Mouse (Mus musculus): ENCODE results near the gene Creld2. TPM values are rescaled to one million over a fixed set of nuclear protein-coding genes. Genes with fewer than 3 reads are reported as not detected.
"Not testable (repeated sequence)": the region's sequence is repeated elsewhere in the genome, so short reads cannot be mapped to it uniquely, and the experiment has no call there.

Gene Creld2
- polyA plus RNA-seq (2016; fragmentation: Nextera tagmentation; extraction: Ambion mirVana) = 98.6 and 126 TPM in 2 replicates

DNA sequence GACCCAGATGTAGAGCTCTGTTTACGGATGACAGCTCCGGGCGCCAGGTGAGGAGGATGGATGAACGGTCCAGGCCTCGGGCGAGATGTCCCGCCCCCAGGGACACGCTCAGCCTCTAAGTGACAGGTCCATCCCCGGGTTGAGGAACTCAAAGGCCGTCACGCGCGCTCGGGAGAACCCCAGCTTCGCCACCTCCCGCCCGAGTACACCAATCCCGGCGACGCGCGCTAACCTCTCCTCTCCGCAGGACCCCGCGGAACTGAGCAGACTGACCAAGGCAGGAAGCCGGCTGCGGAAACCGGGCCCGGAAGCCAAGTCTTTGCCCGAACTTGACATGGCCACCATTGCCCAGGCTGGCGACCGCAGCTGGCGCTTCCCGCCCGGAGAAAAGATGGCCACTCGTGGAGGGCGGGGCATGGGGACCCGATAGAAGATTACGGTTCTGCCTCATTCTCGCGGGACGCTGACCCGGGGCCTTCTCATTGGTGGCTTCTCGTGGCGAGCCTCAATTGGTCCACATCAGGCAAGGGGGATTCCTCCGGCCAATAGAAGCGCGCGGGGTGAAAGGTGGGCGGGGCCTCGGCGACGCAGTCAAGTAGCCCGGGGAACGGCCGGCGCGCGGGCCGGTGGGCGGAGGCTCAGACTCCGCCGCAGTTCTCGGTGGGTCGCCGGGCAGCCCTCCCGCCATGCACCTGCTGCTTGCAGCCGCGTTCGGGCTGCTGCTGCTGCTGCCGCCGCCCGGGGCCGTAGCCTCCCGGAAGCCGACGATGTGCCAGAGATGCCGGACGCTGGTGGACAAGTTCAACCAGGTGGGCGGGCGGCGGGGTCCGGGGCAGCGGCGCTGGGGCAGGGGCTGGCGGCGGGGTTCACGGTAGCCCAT lies at the start of gene Creld2, which contains the start of gene Alg12:
Gene Creld2 (plus strand): TSS at position 621 of the 880 bp plus-strand sequence.
Gene Alg12 (minus strand): TSS at position 293 of the 880 bp plus-strand sequence.
- H3K4me1 ChIP-seq = peaks cover 28% of the 10 kb centered on the region
- no peaks in the 10 kb centered on the region for H3K27me3 ChIP-seq (ENCODE audit: insufficient read depth, poor library complexity, severe bottlenecking)
- H3K4me3 ChIP-seq = peak within 1 kb of the TSS; percentile 94
- H3K9me3 ChIP-seq = no peaks in the 10 kb centered on the region
- H3K36me3 ChIP-seq = peaks cover 65% of the 10 kb centered on the region
- under 1% methylated on average over 87 of the region's 88 CpGs for WGBS
- peak within 1 kb of the TSS; percentile 87 for H3K27ac ChIP-seq
- peak; percentile 100 for DNase-seq (ENCODE audit: low spot score)

DNA sequence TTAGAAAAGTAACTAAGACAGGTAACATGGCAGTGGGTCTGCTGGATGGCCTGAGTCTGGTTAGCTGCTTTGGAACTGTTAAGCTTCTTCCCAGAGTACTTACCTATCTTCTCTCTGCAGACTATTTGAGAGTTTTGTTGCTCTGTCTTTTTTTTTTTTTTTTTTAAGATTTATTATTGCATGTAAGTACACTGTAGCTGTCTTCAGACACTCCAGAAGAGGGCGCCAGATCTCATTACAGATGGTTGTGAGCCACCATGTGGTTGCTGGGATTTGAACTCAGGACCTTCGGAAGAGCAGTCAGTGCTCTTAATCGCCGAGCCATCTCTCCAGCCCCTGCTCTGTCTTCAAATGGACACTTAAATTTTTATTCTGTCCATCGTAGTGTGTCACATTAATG lies 44.8 kb upstream of the Creld2 start:
- not testable (repeated sequence) for DNase-seq (ENCODE audit: low spot score); H3K27ac ChIP-seq; H3K27me3 ChIP-seq (ENCODE audit: insufficient read depth, poor library complexity, severe bottlenecking); H3K9me3 ChIP-seq; H3K4me3 ChIP-seq; H3K4me1 ChIP-seq
- peaks cover 70% of the 10 kb centered on the region for H3K36me3 ChIP-seq
- WGBS = 84% methylated on average over 5 of the region's 5 CpGs

DNA sequence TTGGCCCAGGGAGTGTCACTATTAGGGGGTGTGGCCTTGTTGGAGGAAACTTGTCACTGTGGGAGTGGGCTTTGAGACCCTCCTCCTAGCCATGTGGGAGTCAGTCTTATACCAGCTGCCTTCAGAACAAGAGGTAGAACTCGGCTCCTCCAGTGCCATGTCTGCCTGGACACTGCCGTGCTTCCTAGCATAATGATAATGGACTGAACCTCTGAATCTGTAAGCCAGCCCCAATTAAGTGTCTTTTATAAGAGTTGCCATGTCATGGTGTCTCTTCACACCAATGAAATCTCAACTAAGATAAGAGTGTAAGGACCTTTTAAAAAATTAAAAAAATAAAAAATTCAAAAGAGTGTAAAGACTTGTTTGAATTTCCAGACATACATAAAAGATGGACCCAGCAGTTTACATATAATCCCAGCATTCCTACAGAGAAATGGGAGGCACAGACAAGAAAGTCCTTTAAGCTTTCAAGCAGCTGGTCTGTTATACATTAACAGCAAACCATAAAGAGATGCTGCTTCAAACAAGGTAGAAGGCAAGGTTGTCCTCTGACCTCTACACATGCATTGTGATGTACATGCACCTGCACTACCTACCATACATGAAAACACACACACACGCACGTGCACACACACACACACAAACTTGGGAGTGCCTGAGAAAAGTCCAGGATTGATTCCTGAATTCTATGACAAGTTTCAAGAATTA lies 27.2 kb upstream of the Creld2 start:
- WGBS = 77% methylated on average over 4 of the region's 4 CpGs

DNA sequence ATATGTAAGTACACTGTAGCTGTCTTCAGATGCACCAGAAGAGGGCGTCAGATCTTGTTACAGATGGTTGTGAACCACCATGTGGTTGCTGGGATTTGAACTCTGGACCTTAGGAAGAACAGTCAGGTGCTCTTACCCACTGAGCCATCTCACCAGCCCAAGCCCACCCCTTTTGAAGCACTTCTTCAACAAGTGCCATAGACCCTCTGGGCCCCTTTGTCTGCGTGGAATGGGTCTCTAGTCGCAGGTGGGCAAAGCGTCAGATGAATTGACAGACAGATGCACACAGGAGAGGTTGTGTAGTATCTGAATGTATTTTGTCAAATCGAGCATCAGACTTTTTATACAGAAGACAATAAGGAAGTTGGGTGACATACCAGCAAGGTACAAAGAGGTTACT lies 24.7 kb upstream of the Creld2 start:
- H3K9me3 ChIP-seq; H3K27ac ChIP-seq; DNase-seq (ENCODE audit: low spot score); H3K4me1 ChIP-seq; H3K27me3 ChIP-seq (ENCODE audit: insufficient read depth, poor library complexity, severe bottlenecking); H3K36me3 ChIP-seq; H3K4me3 ChIP-seq: not testable (repeated sequence)
- WGBS = 83% methylated on average over 5 of the region's 5 CpGs

More for the DNA sequence above, 27.2 kb upstream of the Creld2 start:
- H3K27ac ChIP-seq = no peak overlapping the region
- no peaks in the 10 kb centered on the region for H3K4me1 ChIP-seq
- H3K36me3 ChIP-seq = peaks cover 4% of the 10 kb centered on the region; the same call in 1 of the 2 replicates
- H3K4me3 ChIP-seq = no peak overlapping the region
- no peak for DNase-seq (ENCODE audit: low spot score)
- no peaks in the 10 kb centered on the region for H3K9me3 ChIP-seq
- no peaks in the 10 kb centered on the region for H3K27me3 ChIP-seq (ENCODE audit: insufficient read depth, poor library complexity, severe bottlenecking)

DNA sequence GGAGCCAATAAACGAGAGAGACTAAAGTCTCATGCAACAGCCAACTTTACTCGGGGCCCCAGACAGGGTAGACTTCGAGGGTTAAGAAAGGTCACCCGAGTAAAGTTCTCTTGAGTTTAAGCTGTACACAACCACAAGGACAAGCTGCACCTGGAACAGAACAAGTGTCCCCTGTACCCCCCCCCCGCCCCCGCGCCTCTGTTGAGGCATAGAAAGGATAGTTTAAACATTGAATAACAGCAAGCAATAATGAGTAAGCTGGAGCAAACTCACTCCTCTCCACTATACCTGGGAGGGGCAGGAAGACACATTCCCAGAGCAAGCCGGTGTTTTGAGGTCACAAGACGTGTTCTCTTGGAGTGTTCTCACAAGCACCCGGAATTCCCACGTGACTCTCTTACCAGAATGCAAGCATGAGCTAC lies 19.5 kb upstream of the Creld2 start:
- peak; percentile 47 for DNase-seq (ENCODE audit: low spot score)
- Histone ChIP-seq H3K27me3 (ENCODE audit: insufficient read depth, poor library complexity, severe bottlenecking) (no peaks in the 10 kb centered on the region), H3K9me3 (no peaks in the 10 kb centered on the region), H3K27ac (no peak overlapping the region), H3K4me3 (no peak overlapping the region), H3K4me1 (no peaks in the 10 kb centered on the region), H3K36me3 (peaks cover 9% of the 10 kb centered on the region)
- WGBS = 85% methylated on average over 11 of the region's 11 CpGs

DNA sequence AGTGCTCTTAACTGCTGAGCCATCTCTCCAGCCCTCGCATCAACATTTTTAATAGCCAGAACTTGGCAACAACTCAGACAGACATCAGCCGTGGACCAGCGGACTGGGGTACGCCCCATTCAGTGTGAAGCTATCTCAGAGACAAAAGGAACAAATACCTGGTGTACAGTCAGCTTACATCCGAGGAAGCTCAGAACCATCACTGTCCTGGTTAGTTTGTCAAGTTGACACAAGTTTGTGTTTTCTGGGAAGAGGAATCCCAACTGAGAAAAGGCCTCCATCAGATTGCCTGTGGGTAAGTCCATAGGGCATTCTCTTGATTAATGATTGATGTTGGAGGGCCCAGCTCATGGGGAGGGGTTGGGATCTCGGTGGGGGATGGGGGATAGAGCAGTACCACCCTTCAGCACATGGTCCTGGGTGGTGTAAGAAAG lies 18.5 kb upstream of the Creld2 start:
- DNase-seq (ENCODE audit: low spot score) = peak; percentile 63
- Histone ChIP-seq H3K9me3 (no peaks in the 10 kb centered on the region), H3K4me3 (no peak overlapping the region), H3K27ac (no peak overlapping the region), H3K27me3 (ENCODE audit: insufficient read depth, poor library complexity, severe bottlenecking) (no peaks in the 10 kb centered on the region), H3K4me1 (no peaks in the 10 kb centered on the region), H3K36me3 (peaks cover 18% of the 10 kb centered on the region)
- 76% methylated on average over 6 of the region's 6 CpGs for WGBS

DNA sequence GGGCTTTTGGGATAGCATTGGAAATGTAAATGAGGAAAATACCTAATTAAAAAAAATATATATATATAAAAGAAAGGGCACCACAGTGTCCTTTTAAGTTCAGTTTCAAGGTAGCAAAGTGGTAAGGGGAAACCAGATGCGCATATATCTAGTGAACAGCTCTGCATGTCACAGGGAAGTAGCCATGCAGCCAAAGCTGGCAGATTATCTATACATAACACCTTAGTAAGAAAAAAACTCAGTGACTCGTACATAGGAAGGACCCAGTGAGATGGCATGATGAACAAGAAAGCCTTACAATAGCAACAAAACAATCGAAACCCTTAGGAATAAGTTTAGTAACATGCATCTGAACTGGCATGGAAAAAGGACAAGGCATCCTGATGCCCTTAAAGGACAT lies 17.5 kb upstream of the Creld2 start:
- no peak for DNase-seq (ENCODE audit: low spot score)
- no peak overlapping the region for H3K4me3 ChIP-seq
- no peaks in the 10 kb centered on the region for H3K9me3 ChIP-seq
- 83% methylated on average over 3 of the region's 3 CpGs for WGBS
- no peaks in the 10 kb centered on the region for H3K4me1 ChIP-seq
- no peaks in the 10 kb centered on the region for H3K27me3 ChIP-seq (ENCODE audit: insufficient read depth, poor library complexity, severe bottlenecking)
- no peak overlapping the region for H3K27ac ChIP-seq
- peaks cover 26% of the 10 kb centered on the region for H3K36me3 ChIP-seq

DNA sequence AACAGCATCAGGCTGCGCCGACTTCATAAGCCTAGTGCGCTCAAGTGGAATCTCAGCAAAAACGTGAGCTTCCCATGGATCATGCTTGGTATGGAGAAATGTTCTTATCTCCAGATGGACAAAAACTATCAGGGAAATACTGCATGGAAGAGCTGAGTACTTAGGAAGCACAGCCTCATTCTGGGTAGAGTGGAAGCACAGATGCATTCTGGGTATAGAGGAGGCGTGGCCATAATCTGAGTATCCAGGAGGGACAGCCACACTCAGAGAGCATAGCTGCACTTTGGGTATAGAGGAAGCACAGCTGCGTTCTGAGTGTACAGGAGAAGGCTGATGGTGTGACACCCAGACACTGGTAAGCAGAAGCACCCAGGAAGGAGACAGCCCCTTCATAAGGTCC lies 17.1 kb upstream of the Creld2 start:
- Histone ChIP-seq H3K4me3 (no peak overlapping the region), H3K4me1 (no peaks in the 10 kb centered on the region), H3K9me3 (no peaks in the 10 kb centered on the region), H3K27ac (no peak overlapping the region), H3K36me3 (peaks cover 31% of the 10 kb centered on the region), H3K27me3 (ENCODE audit: insufficient read depth, poor library complexity, severe bottlenecking) (no peaks in the 10 kb centered on the region)
- peak; percentile 69 for DNase-seq (ENCODE audit: low spot score)
- WGBS = 87% methylated on average over 6 of the region's 6 CpGs

DNA sequence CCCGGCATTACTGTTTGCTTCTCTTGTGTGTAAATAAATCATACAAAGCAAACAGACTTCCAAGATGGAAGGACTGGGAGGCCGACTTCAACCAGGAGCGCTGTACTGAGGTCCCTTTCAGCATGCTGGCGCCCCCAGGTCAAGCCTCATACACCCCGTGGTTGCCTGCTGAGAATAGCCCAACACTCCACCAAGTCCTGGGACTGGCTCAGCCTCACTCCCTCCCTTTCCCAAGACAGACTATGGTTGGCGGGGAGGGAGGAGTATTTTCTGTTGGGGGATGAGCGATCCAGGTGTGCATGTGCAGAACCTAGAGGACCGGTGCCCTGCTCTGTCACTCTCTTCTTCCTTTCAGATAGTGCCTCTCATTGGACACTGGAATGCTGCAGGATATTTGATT lies 11.3 kb upstream of the Creld2 start:
- H3K36me3 ChIP-seq = peaks cover 77% of the 10 kb centered on the region
- WGBS = 82% methylated on average over 8 of the region's 8 CpGs
- H3K9me3 ChIP-seq = no peaks in the 10 kb centered on the region
- no peak overlapping the region for H3K4me3 ChIP-seq
- DNase-seq (ENCODE audit: low spot score) = peak; percentile 61
- no peaks in the 10 kb centered on the region for H3K4me1 ChIP-seq
- H3K27ac ChIP-seq = no peak overlapping the region
- H3K27me3 ChIP-seq (ENCODE audit: insufficient read depth, poor library complexity, severe bottlenecking) = no peaks in the 10 kb centered on the region

DNA sequence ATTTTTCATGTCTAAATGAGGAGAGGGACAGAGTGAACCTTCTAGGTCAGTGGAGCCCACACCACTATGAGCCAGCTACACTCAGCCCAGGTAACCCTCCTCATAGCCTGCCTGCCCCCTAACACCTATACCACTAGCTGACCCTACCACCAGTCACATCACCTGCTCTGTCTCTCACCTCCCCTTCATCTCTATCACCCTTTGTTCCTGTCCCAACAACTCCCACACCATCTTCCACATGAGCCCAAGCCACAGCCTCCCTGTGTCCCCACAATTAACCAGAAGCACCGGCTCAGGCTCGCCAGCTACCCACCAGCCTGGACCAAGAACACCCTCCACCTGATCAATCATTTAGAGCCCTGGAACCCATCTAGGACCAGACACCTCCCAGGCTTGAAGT lies 9.1 kb upstream of the Creld2 start:
- no peak overlapping the region for H3K4me3 ChIP-seq
- DNase-seq (ENCODE audit: low spot score) = peak; percentile 52
- no peaks in the 10 kb centered on the region for H3K9me3 ChIP-seq
- no peak overlapping the region for H3K27ac ChIP-seq
- H3K36me3 ChIP-seq = peaks cover 87% of the 10 kb centered on the region
- 86% methylated on average over 2 of the region's 2 CpGs for WGBS
- no peaks in the 10 kb centered on the region for H3K27me3 ChIP-seq (ENCODE audit: insufficient read depth, poor library complexity, severe bottlenecking)
- no peaks in the 10 kb centered on the region for H3K4me1 ChIP-seq

DNA sequence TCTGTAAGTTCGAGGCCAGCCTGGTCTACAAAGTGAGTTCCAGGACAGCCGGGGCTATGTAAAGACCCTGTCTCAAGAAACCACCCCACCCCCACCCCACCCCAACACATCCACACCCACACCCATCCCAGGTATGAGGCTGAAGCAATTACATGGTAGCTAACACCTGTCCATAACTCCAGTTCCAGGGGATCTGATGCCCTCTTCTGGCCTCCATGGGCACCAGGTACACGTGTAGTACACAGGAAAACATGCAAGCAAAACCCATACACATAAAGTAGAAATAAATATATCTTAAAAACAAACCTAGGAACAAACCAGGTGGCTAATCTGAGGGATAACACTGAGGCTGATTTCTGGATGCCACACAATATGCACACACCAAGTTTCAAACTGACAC lies 6.2 kb upstream of the Creld2 start:
- H3K36me3 ChIP-seq = peaks cover 80% of the 10 kb centered on the region
- peaks cover 2% of the 10 kb centered on the region; the same call in 1 of the 2 replicates for H3K4me1 ChIP-seq
- H3K27ac ChIP-seq = no peak overlapping the region
- H3K27me3 ChIP-seq (ENCODE audit: insufficient read depth, poor library complexity, severe bottlenecking) = no peaks in the 10 kb centered on the region
- H3K9me3 ChIP-seq = no peaks in the 10 kb centered on the region
- 86% methylated on average over 3 of the region's 3 CpGs for WGBS
- DNase-seq (ENCODE audit: low spot score) = peak; percentile 53
- H3K4me3 ChIP-seq = no peak overlapping the region

DNA sequence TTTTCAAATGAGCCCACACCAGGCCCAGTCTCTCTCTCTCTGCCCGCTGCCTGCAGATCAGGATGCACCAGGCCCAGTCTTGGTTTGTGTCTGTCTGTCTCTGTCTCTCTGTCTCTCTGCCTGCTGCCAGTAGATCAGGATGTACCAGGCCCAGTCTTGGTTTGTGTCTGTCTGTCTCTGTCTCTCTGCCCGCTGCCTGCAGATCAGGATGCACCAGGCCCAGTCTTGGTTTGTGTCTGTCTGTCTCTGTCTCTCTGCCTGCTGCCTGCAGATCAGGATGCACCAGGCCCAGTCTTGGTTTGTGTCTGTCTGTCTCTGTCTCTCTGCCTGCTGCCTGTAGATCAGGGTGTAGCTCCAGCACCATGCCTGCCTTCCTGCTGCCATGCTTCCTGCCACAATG lies 5.6 kb upstream of the Creld2 start:
- not testable (repeated sequence) for H3K27ac ChIP-seq; H3K4me1 ChIP-seq; H3K9me3 ChIP-seq; H3K27me3 ChIP-seq (ENCODE audit: insufficient read depth, poor library complexity, severe bottlenecking); H3K4me3 ChIP-seq; DNase-seq (ENCODE audit: low spot score)
- WGBS = 92% methylated on average over 2 of the region's 2 CpGs
- peaks cover 75% of the 10 kb centered on the region for H3K36me3 ChIP-seq

DNA sequence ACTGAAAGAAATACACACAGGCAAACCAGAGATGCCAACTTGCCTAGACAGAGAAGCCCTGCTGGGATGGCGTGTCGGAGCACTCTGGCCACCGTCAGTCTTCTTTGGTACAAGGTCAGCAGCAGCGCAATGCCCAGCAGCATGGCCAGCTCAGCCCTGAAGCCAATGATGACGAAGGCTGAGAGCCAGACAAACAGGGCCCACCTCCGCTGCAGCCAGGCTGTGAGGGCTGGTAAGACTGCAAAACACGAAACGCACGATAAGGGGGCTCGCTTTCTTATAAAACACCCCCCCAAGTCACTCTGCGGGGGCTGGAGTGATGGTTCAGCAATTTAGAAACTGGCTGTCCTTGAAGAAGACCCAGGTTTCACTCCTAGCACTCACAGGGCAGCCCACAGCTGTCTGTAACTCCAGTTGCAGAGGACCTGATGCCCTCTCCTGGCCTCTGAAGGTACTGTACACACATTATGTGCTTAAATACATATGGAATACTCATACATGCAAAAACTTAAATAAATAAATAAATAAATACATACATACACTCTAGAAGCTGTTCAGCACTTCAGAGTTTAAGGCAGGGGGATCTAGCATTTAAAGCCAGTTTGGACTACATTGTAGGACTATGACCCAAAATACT lies 4.9 kb upstream of the Creld2 start:
- no peak for DNase-seq (ENCODE audit: low spot score)
- Histone ChIP-seq H3K27ac (no peak overlapping the region), H3K27me3 (ENCODE audit: insufficient read depth, poor library complexity, severe bottlenecking) (no peaks in the 10 kb centered on the region), H3K4me3 (no peak overlapping the region), H3K9me3 (no peaks in the 10 kb centered on the region), H3K36me3 (peaks cover 69% of the 10 kb centered on the region), H3K4me1 (peaks cover 7% of the 10 kb centered on the region; the same call in 1 of the 2 replicates)
- WGBS = 95% methylated on average over 11 of the region's 11 CpGs

All from heart, embryonic 10.5 days (tissue).